Mouse (Mus musculus) ovary, postnatal 14 days (tissue): ENCODE measurements around the gene Olfr19.
"Not testable (repeated sequence)": the region's sequence is repeated elsewhere in the genome, so short reads cannot be mapped to it uniquely, and the experiment has no call there.

Source experiments
- DNase-seq: peaks from one replicate; pipeline ENCODE4 v3.0.0; 2022; ENCODE audit warnings: low spot score

Gene Olfr19

DNA sequence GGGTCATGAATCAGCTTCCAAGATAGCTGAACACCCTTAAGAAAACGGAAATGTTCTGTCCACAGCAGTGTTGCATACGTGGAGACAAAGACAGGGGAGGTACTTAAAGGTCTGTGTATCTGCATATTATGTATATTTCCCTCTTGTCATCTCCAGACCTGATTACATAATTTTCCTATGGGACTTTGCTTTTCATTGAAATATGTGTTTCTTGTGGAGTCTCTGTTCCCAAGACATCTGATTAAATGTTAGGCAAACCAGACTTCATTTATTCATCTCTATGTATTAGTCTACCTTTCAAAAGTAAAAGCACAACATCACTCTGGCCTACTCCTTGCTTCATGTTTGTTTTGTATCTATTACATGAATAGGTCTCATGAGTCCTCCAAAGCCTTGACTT lies at the start of gene Olfr19:
Gene Olfr19, minus strand, starts transcription at position 101 of the 400 bp plus-strand sequence.
- DNase-seq, result no peak

DNA sequence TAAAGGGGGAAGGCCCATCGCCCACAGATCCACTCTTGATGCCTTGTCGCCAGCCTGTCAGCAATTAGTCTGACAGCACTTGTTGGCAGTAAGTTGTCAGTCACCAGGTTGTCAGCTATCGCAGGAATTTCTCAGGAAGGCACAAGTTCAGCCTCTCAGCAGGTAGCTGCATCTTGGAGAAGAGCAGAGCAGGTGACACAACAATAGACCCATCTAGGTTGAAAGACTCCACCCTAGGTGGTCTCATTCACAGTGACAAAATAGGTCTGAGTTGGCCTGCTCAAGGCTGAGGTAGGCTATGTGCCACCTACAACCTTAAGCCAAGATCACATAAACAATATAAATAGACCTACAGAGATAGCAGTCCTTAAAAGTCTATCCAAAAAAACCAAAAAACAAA lies 8.8 kb upstream of the Olfr19 start:
- no peak for DNase-seq

DNA sequence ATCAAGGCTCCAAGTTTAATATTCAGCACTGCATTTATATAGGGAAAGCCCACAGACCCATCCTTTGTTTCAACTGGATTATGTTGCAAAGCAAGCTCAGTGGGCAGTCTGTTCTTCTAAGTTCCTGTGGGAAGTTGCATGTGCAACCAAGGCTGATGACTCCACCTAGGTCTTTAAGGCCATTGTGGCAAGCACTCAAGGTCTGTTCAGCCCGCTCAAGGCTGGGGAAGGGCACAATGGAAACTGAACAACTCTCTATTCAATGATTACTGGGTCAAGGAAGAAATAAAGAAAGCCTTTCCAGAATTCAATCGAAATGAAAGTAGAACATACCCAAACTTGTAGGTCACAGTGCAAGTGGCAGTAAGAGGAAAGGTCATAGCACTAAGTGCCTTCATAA lies 7.8 kb upstream of the Olfr19 start:
- DNase-seq, result no peak

DNA sequence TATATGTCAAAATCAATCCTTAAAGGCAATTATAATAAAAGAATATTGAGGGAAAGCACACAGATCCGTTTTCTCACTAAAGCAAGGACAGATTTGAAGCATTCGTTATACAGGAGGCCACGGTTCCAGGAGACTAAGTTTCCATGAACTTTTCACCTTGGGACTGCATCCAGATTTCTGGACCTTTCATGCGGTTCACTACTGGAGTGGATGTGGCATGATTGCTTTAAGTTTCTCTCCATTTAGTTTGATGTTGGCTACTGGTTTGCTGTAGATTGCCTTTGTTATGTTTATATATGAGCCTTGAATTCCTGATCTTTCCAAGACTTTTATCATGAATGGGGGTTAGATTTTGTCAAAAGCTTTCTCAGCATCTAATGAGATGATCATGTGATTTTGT lies 11.2 kb downstream of the Olfr19 start:
- no peak for DNase-seq

DNA sequence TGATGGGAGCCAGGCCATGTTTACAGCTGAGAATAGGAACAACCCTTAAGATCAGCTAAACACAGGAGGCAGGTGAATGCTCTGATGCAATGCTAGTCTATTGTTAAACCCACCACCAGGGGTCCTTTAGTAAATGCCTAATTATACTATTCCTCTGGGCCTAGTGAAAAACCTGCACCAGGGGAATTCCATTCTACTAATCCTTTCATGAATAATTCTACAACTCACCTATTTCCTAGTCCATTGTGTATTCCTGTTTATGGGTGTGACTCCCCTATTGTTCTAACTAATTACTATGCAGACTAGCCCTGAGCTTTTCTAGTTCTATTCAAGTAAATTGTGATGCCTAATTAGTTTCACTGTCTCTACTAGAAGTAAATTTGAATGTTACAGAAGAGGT lies 11.7 kb downstream of the Olfr19 start:
- not testable (repeated sequence) for DNase-seq

DNA sequence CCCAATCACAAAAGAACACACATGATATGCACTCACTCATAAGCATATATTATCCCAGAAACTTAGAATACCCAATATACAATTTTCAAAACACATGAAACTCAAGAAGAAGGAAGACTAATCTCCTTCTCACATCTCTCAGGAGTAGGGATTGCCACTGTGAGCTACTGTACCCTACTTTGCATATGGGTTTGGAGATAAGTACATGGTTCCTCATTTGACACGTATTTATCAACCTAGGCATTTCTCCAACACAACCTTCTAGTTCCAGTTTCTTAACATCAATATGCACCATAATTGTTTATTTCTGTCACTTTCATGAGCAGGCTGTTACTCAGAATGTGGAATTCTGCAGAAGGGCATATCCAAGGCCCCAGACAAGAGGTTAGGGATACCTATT lies 31.1 kb downstream of the Olfr19 start:
- DNase-seq, result no peak

DNA sequence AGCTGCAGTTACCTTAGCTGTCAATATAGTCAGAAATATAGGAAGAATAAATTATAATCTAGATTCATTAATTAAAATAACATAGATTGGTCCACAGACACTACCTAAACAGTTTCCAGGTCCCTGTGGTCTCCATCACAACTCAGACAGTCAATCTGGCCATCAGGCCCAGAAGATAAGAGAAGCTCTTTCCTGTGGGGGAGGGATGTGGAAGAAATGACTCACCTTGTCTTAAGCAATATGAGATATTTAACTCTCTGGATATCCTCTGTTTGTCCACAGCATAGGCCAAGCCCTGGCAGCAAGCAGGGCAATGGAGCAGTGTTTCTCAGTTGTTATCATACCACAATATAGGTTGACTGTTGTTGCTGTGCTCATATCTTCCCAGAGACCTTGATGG lies 42.5 kb downstream of the Olfr19 start:
- DNase-seq, result no peak
